Mouse (Mus musculus) forebrain, embryonic 14.5 days (tissue): ENCODE data around the gene Fgd4. TPM values are rescaled to one million over a fixed set of nuclear protein-coding genes. Genes with fewer than 3 reads are reported as not detected.

Experiments
- ATAC-seq: fragments of 200-750 bp; cut with Nextera tagmentation; 2 replicates; pipeline ENCODE4 v1.8.0; 2017; ENCODE audit warnings: mild to moderate bottlenecking, moderate library complexity
- DNase-seq: peaks from one replicate; pipeline ENCODE4 v3.0.0-alpha.2; 2015; ENCODE audit warnings: low spot score
- H3K27ac ChIP-seq: fragments of 300-500 bp; sonication (generic); 2 replicates; pipeline ENCODE4 v1.5.1; 2014; ENCODE audit warnings: low read depth, mild to moderate bottlenecking, control low read depth, low read length, moderate library complexity
- H3K27me3 ChIP-seq: fragments of 300-500 bp; sonication (generic); replicated peaks from 2 replicates; pipeline ENCODE4 v1.6.1; 2014; ENCODE audit warnings: low read length, control low read depth, mixed read lengths; ENCODE audit not compliant: control insufficient read depth, insufficient read depth
- H3K36me3 ChIP-seq: fragments of 300-500 bp; sonication (generic); 2 replicates; pipeline ENCODE4 v1.6.1; 2014; ENCODE audit warnings: low read length, control low read depth; ENCODE audit not compliant: control insufficient read depth, insufficient read depth
- H3K4me1 ChIP-seq: fragments of 300-500 bp; sonication (generic); 2 replicates; pipeline ENCODE4 v1.6.1; 2014; ENCODE audit warnings: antibody characterized with exemption, low read length, control low read depth; ENCODE audit not compliant: control insufficient read depth, insufficient read depth
- H3K4me2 ChIP-seq: fragments of 300-500 bp; sonication (generic); 2 replicates; pipeline ENCODE4 v1.6.1; 2014; ENCODE audit warnings: mild to moderate bottlenecking, control low read depth, low read length
- H3K4me3 ChIP-seq: fragments of 300-500 bp; sonication (generic); 2 replicates; pipeline ENCODE4 v1.5.1; 2014; ENCODE audit warnings: low read depth, low read length, control low read depth
- H3K9ac ChIP-seq: fragments of 300-500 bp; sonication (generic); 2 replicates; pipeline ENCODE4 v1.6.1; 2014; ENCODE audit warnings: mild to moderate bottlenecking, low read length, control low read depth, moderate library complexity
- H3K9me3 ChIP-seq: fragments of 300-500 bp; sonication (generic); replicated peaks from 2 replicates; pipeline ENCODE4 v1.6.1; 2016; ENCODE audit warnings: low read length, control low read depth, mixed read lengths; ENCODE audit not compliant: control insufficient read depth
- WGBS: fragments of 180-500 bp; shearing (Covaris S2); extraction: QIAGEN DNeasy Blood & Tissue Kit; methylation state at CpG from one replicate; pipeline ENCODE4 v1.1.7; 2014; 5-methylcytosine and 5-hydroxymethylcytosine counted together
- polyA plus RNA-seq: library from polyadenylated mRNA; unstranded; fragments of >200 nt; fragmentation: Nextera tagmentation; extraction: Ambion mirVana; gene quantifications from 2 replicates; pipeline ENCODE4 v1.2.1, GENCODE M21; 2014

Fgd4 gene
- polyA plus RNA-seq = 23.6 and 30.1 TPM in 2 replicates

GRCm38 (mm10) chr16:16600461-16600860 is at the start of gene Fgd4:
Fgd4 (minus strand) TSS chr16:16600549.
- Histone ChIP-seq H3K27me3 (no peaks in the 10 kb centered on the region), H3K4me2 (peak within 1 kb of the TSS; percentile 96), H3K9me3 (no peaks in the 10 kb centered on the region), H3K9ac (peak within 1 kb of the TSS; percentile 67), H3K27ac (no peak within 1 kb of the TSS), H3K36me3 (no peaks in the 10 kb centered on the region), H3K4me3 (peak within 1 kb of the TSS; percentile 49), H3K4me1 (no peaks in the 10 kb centered on the region; the same call in 1 of the 2 replicates)
- DNase-seq (no peak), ATAC-seq (no peak)
- 44% methylated on average over 5 of the region's 5 CpGs for WGBS

DNA sequence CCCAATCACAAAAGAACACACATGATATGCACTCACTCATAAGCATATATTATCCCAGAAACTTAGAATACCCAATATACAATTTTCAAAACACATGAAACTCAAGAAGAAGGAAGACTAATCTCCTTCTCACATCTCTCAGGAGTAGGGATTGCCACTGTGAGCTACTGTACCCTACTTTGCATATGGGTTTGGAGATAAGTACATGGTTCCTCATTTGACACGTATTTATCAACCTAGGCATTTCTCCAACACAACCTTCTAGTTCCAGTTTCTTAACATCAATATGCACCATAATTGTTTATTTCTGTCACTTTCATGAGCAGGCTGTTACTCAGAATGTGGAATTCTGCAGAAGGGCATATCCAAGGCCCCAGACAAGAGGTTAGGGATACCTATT is 44.8 kb upstream of the Fgd4 start:
- no peak overlapping the region for H3K9ac ChIP-seq
- ATAC-seq (no peak), DNase-seq (no peak)
- no peaks in the 10 kb centered on the region for H3K27me3 ChIP-seq
- no peak overlapping the region for H3K4me2 ChIP-seq
- 87% methylated on average over 1 of the region's 1 CpGs for WGBS
- no peaks in the 10 kb centered on the region for H3K36me3 ChIP-seq
- no peaks in the 10 kb centered on the region for H3K4me1 ChIP-seq
- no peaks in the 10 kb centered on the region for H3K9me3 ChIP-seq
- no peak overlapping the region for H3K27ac ChIP-seq
- H3K4me3 ChIP-seq = no peak overlapping the region

- H3K9me3 ChIP-seq = peaks cover 8% of the 10 kb centered on the region; the same call in 1 of the 2 replicates
- no peaks in the 10 kb centered on the region for H3K4me1 ChIP-seq
- ATAC-seq (no peak), DNase-seq (no peak)
- H3K27ac ChIP-seq = no peak overlapping the region
- H3K36me3 ChIP-seq = no peaks in the 10 kb centered on the region
- H3K4me3 ChIP-seq = no peak overlapping the region
- H3K4me2 ChIP-seq = no peak overlapping the region
- no peak overlapping the region for H3K9ac ChIP-seq
- H3K27me3 ChIP-seq = no peaks in the 10 kb centered on the region
These were observed 33.4 kb upstream of the Fgd4 start for GRCm38 (mm10) chr16:16633730-16634129.

DNA sequence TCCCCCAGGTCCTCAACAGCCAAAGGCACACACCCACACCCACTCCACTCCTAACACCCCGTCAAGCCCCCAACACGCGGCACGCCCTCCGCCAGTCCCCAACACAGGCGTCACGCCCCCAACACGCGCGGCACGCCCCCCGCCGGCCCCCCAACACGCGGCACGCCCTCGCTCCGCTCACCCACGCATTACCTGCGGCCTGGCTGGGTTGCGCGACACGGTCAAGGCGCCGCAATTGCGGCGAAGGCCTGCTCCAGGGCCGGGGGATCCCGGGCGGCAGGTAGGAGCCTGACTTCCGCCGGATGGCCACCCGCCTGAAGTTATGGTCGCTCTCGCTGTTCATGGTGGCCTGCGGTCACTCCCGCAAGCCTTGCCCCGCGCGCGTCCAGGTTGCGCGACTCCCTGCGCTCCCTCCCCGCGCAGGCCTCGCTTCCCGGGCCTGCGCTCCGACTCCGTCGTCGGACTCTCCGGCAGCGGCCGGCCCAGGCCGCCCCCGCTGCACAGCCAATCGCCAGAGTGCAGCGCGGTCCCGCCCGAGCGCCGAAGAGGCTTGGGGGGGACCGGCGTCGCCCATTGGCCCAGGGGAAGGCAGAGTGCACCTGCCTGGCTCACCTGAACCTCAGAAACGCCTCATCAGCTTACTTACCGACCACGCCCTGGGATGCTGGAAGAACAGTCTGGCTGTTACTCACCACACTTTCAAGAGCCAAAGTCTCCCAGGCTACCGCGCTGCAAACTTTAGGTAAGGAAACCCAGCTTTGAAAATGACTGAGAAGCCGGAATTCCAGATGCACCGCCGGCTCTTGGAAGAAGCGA is 555 bp downstream of the Fgd4 start:
- Histone ChIP-seq H3K27me3 (no peaks in the 10 kb centered on the region), H3K27ac (no peak overlapping the region), H3K4me3 (peak overlapping the region; percentile 49), H3K9me3 (no peaks in the 10 kb centered on the region), H3K36me3 (no peaks in the 10 kb centered on the region), H3K4me1 (no peaks in the 10 kb centered on the region; the same call in 1 of the 2 replicates), H3K9ac (peak overlapping the region; percentile 67), H3K4me2 (peak overlapping the region; percentile 96)
- peak; percentile 93 for ATAC-seq
- peak; percentile 54 for DNase-seq
- WGBS = under 1% methylated on average over 71 of the region's 77 CpGs

DNA sequence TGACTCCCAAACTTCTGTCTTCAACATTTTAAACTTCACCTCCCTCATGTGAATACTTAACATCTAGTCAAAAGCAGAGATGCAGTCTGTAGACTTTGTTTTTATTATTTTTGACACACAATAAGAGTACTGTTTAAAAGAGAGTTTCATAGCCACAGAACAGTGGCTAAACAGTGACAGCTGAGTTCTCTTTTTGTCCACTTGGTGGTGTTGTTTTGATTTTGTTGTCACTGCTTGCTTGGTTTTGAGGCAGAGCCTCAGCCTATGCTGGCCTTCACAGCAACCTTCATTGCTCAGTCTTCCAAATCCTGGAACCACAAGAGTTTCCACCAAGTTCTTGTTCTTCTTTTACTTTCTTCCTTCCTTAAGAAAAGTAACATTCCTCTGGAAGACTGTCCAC is 3.8 kb downstream of the Fgd4 start:
- ATAC-seq = no peak
- H3K9ac ChIP-seq = no peak overlapping the region
- DNase-seq = peak; percentile 22

DNA sequence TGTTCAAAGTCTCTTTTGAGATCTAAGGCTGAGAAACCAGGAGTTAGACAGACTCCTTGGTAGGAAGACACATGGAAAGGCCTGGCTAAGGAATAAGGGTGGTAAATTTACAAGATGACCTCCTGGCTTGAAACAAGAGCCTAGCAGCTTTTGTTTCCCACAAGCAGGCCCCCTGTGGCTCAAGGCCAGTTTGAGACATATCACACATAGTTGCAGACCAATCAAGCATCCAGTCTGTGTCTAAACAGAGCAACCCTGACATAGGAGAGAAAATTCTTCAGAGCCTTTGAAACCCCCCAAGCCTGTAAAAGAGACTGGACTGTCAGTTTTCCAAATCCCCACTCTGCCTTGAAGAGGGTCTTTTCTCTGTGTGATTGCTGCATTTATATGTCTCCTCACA is 7.7 kb downstream of the Fgd4 start:
- Histone ChIP-seq H3K27me3 (no peaks in the 10 kb centered on the region), H3K9ac (no peak overlapping the region), H3K27ac (no peak overlapping the region), H3K4me3 (no peak overlapping the region), H3K36me3 (no peaks in the 10 kb centered on the region), H3K4me2 (no peak overlapping the region), H3K4me1 (no peaks in the 10 kb centered on the region), H3K9me3 (no peaks in the 10 kb centered on the region)
- no peak for DNase-seq
- no peak for ATAC-seq

More for the DNA sequence above, 3.8 kb downstream of the Fgd4 start:
- Histone ChIP-seq H3K9me3 (no peaks in the 10 kb centered on the region), H3K4me3 (no peak overlapping the region), H3K4me2 (no peak overlapping the region), H3K36me3 (no peaks in the 10 kb centered on the region), H3K27ac (no peak overlapping the region), H3K27me3 (no peaks in the 10 kb centered on the region), H3K4me1 (no peaks in the 10 kb centered on the region; the same call in 1 of the 2 replicates)

GRCm38 (mm10) chr16:16584409-16585032 is 15.8 kb downstream of the Fgd4 start:
- peak; percentile 92 for DNase-seq
- Histone ChIP-seq H3K27ac (no peak overlapping the region), H3K4me2 (no peak overlapping the region), H3K4me3 (no peak overlapping the region), H3K9ac (no peak overlapping the region), H3K4me1 (no peaks in the 10 kb centered on the region), H3K9me3 (no peaks in the 10 kb centered on the region), H3K36me3 (no peaks in the 10 kb centered on the region), H3K27me3 (no peaks in the 10 kb centered on the region)
- 70% methylated on average over 4 of the region's 4 CpGs for WGBS
- peak; percentile 92 for ATAC-seq

- Histone ChIP-seq H3K9me3 (no peaks in the 10 kb centered on the region), H3K9ac (no peak overlapping the region), H3K27ac (no peak overlapping the region), H3K36me3 (no peaks in the 10 kb centered on the region), H3K4me1 (no peaks in the 10 kb centered on the region), H3K4me2 (no peak overlapping the region), H3K27me3 (no peaks in the 10 kb centered on the region), H3K4me3 (no peak overlapping the region)
- ATAC-seq = no peak
- no peak for DNase-seq
These were observed 23.8 kb downstream of the Fgd4 start for GRCm38 (mm10) chr16:16576556-16576955.

DNA sequence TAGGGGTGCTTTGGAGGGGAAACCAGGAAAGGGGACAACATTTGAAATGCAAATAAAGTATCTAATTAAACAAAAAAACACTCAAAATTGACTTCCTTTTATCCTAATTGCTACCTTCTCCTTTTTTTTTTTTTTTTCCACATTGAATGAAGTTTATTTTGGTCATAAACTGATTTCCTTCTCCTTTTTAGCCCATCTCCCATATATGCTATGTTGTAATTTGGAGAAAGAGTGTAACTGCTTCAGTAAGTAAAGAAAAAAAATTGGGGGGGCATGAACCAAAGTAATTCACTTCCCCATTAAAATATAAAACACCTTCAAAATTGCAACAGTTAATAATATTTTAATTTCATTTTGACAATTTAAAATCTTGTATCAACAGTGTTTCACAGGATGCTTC is 25.8 kb downstream of the Fgd4 start:
- H3K4me2 ChIP-seq = no peak overlapping the region

More for the DNA sequence above, 25.8 kb downstream of the Fgd4 start:
- ATAC-seq (no peak), DNase-seq (no peak)
- H3K9ac ChIP-seq = no peak overlapping the region
- no peak overlapping the region for H3K27ac ChIP-seq
- no peaks in the 10 kb centered on the region for H3K36me3 ChIP-seq
- no peaks in the 10 kb centered on the region for H3K27me3 ChIP-seq
- no peaks in the 10 kb centered on the region for H3K9me3 ChIP-seq
- no peak overlapping the region for H3K4me3 ChIP-seq
- H3K4me1 ChIP-seq = no peaks in the 10 kb centered on the region
